Mouse (Mus musculus) regulatory T cell (primary cell): ENCODE measurements around the gene Cep85l.

ENCODE experiments used
- in situ Hi-C: fragments of 300-600 bp; cut with MboI, MseI; formaldehyde crosslinking; loops from one replicate; pipeline ENCODE4 v1.15.1; 2025; ENCODE audit warnings: high pct_unique_total_duplicates

Cep85l gene

GRCm38 (mm10) chr10:53343384-53343783 is 36.4 kb downstream of the Cep85l start:
- in situ Hi-C loops = loop anchor here (5.0 to 10.0 kb wide), 2 partner anchors 161 to 249 kb away; no protein-coding TSS in a partner anchor

GRCm38 (mm10) chr10:53342166-53342728 is 37.5 kb downstream of the Cep85l start:
- in situ Hi-C loops = loop anchor here (5.0 to 10.0 kb wide), 2 partner anchors 163 to 250 kb away; no protein-coding TSS in a partner anchor

- in situ Hi-C loops = loop anchor here (5.0 to 10.0 kb wide), 2 partner anchors 163 to 251 kb away; no protein-coding TSS in a partner anchor
Observed at GRCm38 (mm10) chr10:53341288-53341965, 38.3 kb downstream of the Cep85l start.

GRCm38 (mm10) chr10:53339045-53339444 is 40.7 kb downstream of the Cep85l start:
- in situ Hi-C loops = no loop called here

GRCm38 (mm10) chr10:53337162-53337923 is 42.4 kb downstream of the Cep85l start, which contains the start of gene Pln:
Pln (plus strand) TSS chr10:53337667.
- in situ Hi-C loops = no loop called here

- in situ Hi-C loops = no loop called here
Observed at GRCm38 (mm10) chr10:53335974-53336373, 43.8 kb downstream of the Cep85l start.

GRCm38 (mm10) chr10:53335266-53335665 is 44.5 kb downstream of the Cep85l start:
- in situ Hi-C loops = no loop called here

GRCm38 (mm10) chr10:53332752-53333151 is 47.0 kb downstream of the Cep85l start:
- in situ Hi-C loops = no loop called here

- in situ Hi-C loops = no loop called here
Observed at GRCm38 (mm10) chr10:53329257-53329656, 50.5 kb downstream of the Cep85l start.

- in situ Hi-C loops = no loop called here
Observed at GRCm38 (mm10) chr10:53326367-53326766, 53.4 kb downstream of the Cep85l start.

- in situ Hi-C loops = no loop called here
Observed at GRCm38 (mm10) chr10:53324663-53325062, 55.1 kb downstream of the Cep85l start.

- in situ Hi-C loops = no loop called here
Observed at GRCm38 (mm10) chr10:53323367-53323766, 56.4 kb downstream of the Cep85l start.

GRCm38 (mm10) chr10:53306674-53307073 is 73.1 kb downstream of the Cep85l start:
- in situ Hi-C loops = no loop called here

GRCm38 (mm10) chr10:53305867-53306266 is 73.9 kb downstream of the Cep85l start:
- in situ Hi-C loops = no loop called here

- in situ Hi-C loops = no loop called here
Observed at GRCm38 (mm10) chr10:53285147-53285546, 94.6 kb downstream of the Cep85l start.

- in situ Hi-C loops = no loop called here
Observed at GRCm38 (mm10) chr10:53272228-53272627, 107.5 kb downstream of the Cep85l start.

GRCm38 (mm10) chr10:53262021-53262420 is 117.7 kb downstream of the Cep85l start:
- in situ Hi-C loops = no loop called here

- in situ Hi-C loops = no loop called here
Observed at GRCm38 (mm10) chr10:53235381-53235780, 144.4 kb downstream of the Cep85l start.

- in situ Hi-C loops = no loop called here
Observed at GRCm38 (mm10) chr10:53234683-53235082, 145.1 kb downstream of the Cep85l start.

GRCm38 (mm10) chr10:53234086-53234613 is 145.6 kb downstream of the Cep85l start:
- in situ Hi-C loops = no loop called here

- in situ Hi-C loops = no loop called here
Observed at GRCm38 (mm10) chr10:53230809-53231208, 148.9 kb downstream of the Cep85l start.

- in situ Hi-C loops = no loop called here
Observed at GRCm38 (mm10) chr10:53229190-53229589, 150.6 kb downstream of the Cep85l start.
